Mouse (Mus musculus) intestine, postnatal 0 days (tissue): ENCODE results near the gene Pde6c. TPM values are rescaled to one million over a fixed set of nuclear protein-coding genes. Genes with fewer than 3 reads are reported as not detected.

Experiments
- ATAC-seq: fragments of 200-750 bp; cut with Nextera tagmentation; 2 replicates; pipeline ENCODE4 v1.8.0; 2017; ENCODE audit warnings: mild to moderate bottlenecking, moderate TSS enrichment, moderate library complexity
- H3K27ac ChIP-seq: fragments of 300-500 bp; sonication (generic); 2 replicates; pipeline ENCODE4 v1.5.1; 2014; ENCODE audit warnings: mild to moderate bottlenecking, low read depth, low read length, moderate library complexity
- H3K27me3 ChIP-seq: fragments of 300-500 bp; sonication (generic); replicated peaks from 2 replicates; pipeline ENCODE4 v1.6.1; 2014; ENCODE audit warnings: low read length, mixed read lengths; ENCODE audit not compliant: control insufficient read depth, insufficient read depth
- H3K36me3 ChIP-seq: fragments of 300-500 bp; sonication (generic); 2 replicates; pipeline ENCODE4 v1.6.1; 2014; ENCODE audit warnings: mild to moderate bottlenecking, moderate library complexity; ENCODE audit not compliant: control insufficient read depth, insufficient read depth
- H3K4me1 ChIP-seq: fragments of 300-500 bp; sonication (generic); replicated peaks from 2 replicates; pipeline ENCODE4 v1.6.1; 2014; ENCODE audit warnings: antibody characterized with exemption, low read length, mixed read lengths; ENCODE audit not compliant: control insufficient read depth, insufficient read depth
- H3K4me2 ChIP-seq: fragments of 300-500 bp; sonication (generic); replicated peaks from 2 replicates; pipeline ENCODE4 v1.6.1; 2014; ENCODE audit warnings: low read depth, mild to moderate bottlenecking, moderate library complexity
- H3K4me3 ChIP-seq: fragments of 300-500 bp; sonication (generic); 2 replicates; pipeline ENCODE4 v1.5.1; 2014; ENCODE audit warnings: low read depth, low read length
- H3K9ac ChIP-seq: fragments of 300-500 bp; sonication (generic); 2 replicates; pipeline ENCODE4 v1.6.1; 2014; ENCODE audit warnings: mild to moderate bottlenecking, low read depth, low read length
- H3K9me3 ChIP-seq: fragments of 300-500 bp; sonication (generic); 2 replicates; pipeline ENCODE4 v1.6.1; 2016; ENCODE audit warnings: mixed run types; ENCODE audit not compliant: control insufficient read depth
- CTCF ChIP-seq: sonication (generic); IDR thresholded peaks from 2 replicates; pipeline ENCODE4 v1.5.1; 2016; ENCODE audit warnings: low read depth, mild to moderate bottlenecking, control low read depth, antibody characterized with exemption, moderate library complexity
- WGBS: fragments of 180-500 bp; shearing (Covaris S2); extraction: QIAGEN DNeasy Blood & Tissue Kit; methylation state at CpG from one replicate; pipeline ENCODE4 v1.1.7; 2014; 5-methylcytosine and 5-hydroxymethylcytosine counted together
- polyA plus RNA-seq: library from polyadenylated mRNA; unstranded; fragments of >200 nt; fragmentation: Nextera tagmentation; extraction: Ambion mirVana; gene quantifications from 2 replicates; pipeline ENCODE4 v1.2.1, GENCODE M21; 2015

Gene Pde6c
- polyA plus RNA-seq, 1 experiment from 2014 or later = 0.25 TPM

DNA sequence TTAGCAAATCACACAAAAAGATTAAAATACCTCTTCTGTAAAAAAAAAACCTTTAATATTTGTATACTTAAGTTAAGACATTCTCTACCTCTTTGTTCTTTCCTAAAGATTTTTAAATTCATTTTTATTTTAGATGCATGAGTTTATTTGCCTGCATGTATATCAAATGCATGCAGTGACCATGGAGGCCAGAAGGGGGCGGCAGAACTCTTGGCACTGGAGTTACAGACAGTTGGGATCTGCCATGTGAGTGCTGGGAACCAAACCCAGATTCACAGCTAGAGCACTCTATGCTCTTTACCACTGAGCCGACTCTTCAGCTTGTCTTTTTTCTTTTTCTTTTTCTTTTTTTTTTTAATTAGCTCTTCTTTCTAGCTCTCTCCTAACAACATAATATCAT lies 96.1 kb downstream of the Pde6c start:
- no peak overlapping the region for H3K27ac ChIP-seq
- no peaks in the 10 kb centered on the region for H3K27me3 ChIP-seq
- H3K36me3 ChIP-seq = no peaks in the 10 kb centered on the region
- H3K4me3 ChIP-seq = no peak overlapping the region
- TF ChIP-seq CTCF = peak; percentile 49
- peaks cover 2% of the 10 kb centered on the region; the same call in 1 of the 2 replicates for H3K4me1 ChIP-seq
- H3K4me2 ChIP-seq = no peak overlapping the region
- ATAC-seq = no peak
- H3K9ac ChIP-seq = no peak overlapping the region
- no peaks in the 10 kb centered on the region for H3K9me3 ChIP-seq
- WGBS = 56% methylated on average over 2 of the region's 2 CpGs

GRCm38 (mm10) chr19:38232087-38232486 lies 99.5 kb downstream of the Pde6c start:
- H3K27me3 ChIP-seq = no peaks in the 10 kb centered on the region
- 33% methylated on average over 8 of the region's 8 CpGs for WGBS
- H3K9ac ChIP-seq = no peak overlapping the region
- no peaks in the 10 kb centered on the region for H3K4me1 ChIP-seq
- no peak overlapping the region for H3K4me2 ChIP-seq
- H3K27ac ChIP-seq = no peak overlapping the region
- no peak overlapping the region for H3K4me3 ChIP-seq
- ATAC-seq = no peak
- TF ChIP-seq CTCF = no peak
- no peaks in the 10 kb centered on the region for H3K36me3 ChIP-seq
- no peaks in the 10 kb centered on the region for H3K9me3 ChIP-seq

GRCm38 (mm10) chr19:38232516-38232915 lies 99.9 kb downstream of the Pde6c start:
- no peak for TF ChIP-seq CTCF
- Histone ChIP-seq H3K27me3 (no peaks in the 10 kb centered on the region), H3K36me3 (no peaks in the 10 kb centered on the region), H3K4me1 (no peaks in the 10 kb centered on the region), H3K4me3 (no peak overlapping the region), H3K9me3 (no peaks in the 10 kb centered on the region), H3K27ac (no peak overlapping the region), H3K4me2 (no peak overlapping the region), H3K9ac (no peak overlapping the region)
- WGBS = 5% methylated on average over 4 of the region's 4 CpGs
- ATAC-seq = no peak

Other genes with a start within 250 kb of the Pde6c start
- 5.9 and 6.6 TPM in 2 replicates for gene Myof, start 89.2 kb upstream of the Pde6c start, polyA plus RNA-seq
- 7.1 and 8.2 TPM in 2 replicates for gene Cep55, start 77.8 kb upstream of the Pde6c start, polyA plus RNA-seq
- gene Ffar4, start 35.7 kb upstream of the Pde6c start, polyA plus RNA-seq = 4.7 and 5.3 TPM in 2 replicates
- 15.7 and 16.8 TPM in 2 replicates for gene Rbp4, start 7.5 kb upstream of the Pde6c start, polyA plus RNA-seq
- 18.1 and 19.0 TPM in 2 replicates for gene Fra10ac1, start 91.4 kb downstream of the Pde6c start, polyA plus RNA-seq
- 0.76 and 0.91 TPM in 2 replicates for gene Lgi1, start 131.8 kb downstream of the Pde6c start, polyA plus RNA-seq